Mouse (Mus musculus): ENCODE results near the gene Sipa1l1.

GRCm38 (mm10) chr12:82388144-82388543 lies 219.0 kb downstream of the Sipa1l1 start:
- no peak for TF ChIP-seq ZNF384 (IDR thresholded peaks at IDR 0.05; ENCODE audit: low read depth, low read length)
- no peak for TF ChIP-seq ZC3H11A (IDR thresholded peaks at IDR 0.05; ENCODE audit: borderline replicate concordance, low read depth, low read length)
- no peak for TF ChIP-seq CHD2 (IDR thresholded peaks at IDR 0.05; ENCODE audit: low read depth, low read length)
- no peak for TF ChIP-seq MAFK (IDR thresholded peaks at IDR 0.05; ENCODE audit: insufficient read depth, low read depth, low read length)
- TF ChIP-seq HCFC1 (IDR thresholded peaks at IDR 0.05; ENCODE audit: borderline replicate concordance, insufficient read depth, low read length), result no peak

All from ES-E14 (cell line).